Mouse (Mus musculus): Measurements from ENCODE around the gene Tpd52l1. TPM values are rescaled to one million over a fixed set of nuclear protein-coding genes. Genes with fewer than 3 reads are reported as not detected.

Tpd52l1 gene
- polyA plus RNA-seq, 1 experiment from 2014 or later, result 15.2 TPM

GRCm38 (mm10) chr10:31287787-31288186, 158.0 kb downstream of the Tpd52l1 start:
- Histone ChIP-seq H3K4me3 (ENCODE audit: low read length) (no peak overlapping the region), H3K27me3 (replicated peaks; ENCODE audit: control insufficient read depth, insufficient read depth, low read length) (no peaks in the 10 kb centered on the region), H3K27ac (ENCODE audit: low read length) (no peak overlapping the region), H3K4me2 (ENCODE audit: low read depth, low read length) (no peak overlapping the region), H3K9me3 (ENCODE audit: control insufficient read depth, low read length) (no peaks in the 10 kb centered on the region), H3K9ac (ENCODE audit: low read depth, low read length) (no peak overlapping the region), H3K36me3 (ENCODE audit: control insufficient read depth, insufficient read depth, low read length) (no peaks in the 10 kb centered on the region), H3K4me1 (ENCODE audit: control insufficient read depth, insufficient read depth, low read length) (no peaks in the 10 kb centered on the region)
- no peak for ATAC-seq

Other genes starting within 250 kb of the Tpd52l1 start
- gene Hddc2, start 132.6 kb downstream of the Tpd52l1 start, polyA plus RNA-seq (2015; fragmentation: Nextera tagmentation; extraction: Ambion mirVana), result 56.2 and 66.5 TPM in 2 replicates
- gene Rnf217, start 163.2 kb upstream of the Tpd52l1 start, polyA plus RNA-seq (2015; fragmentation: Nextera tagmentation; extraction: Ambion mirVana), result 0.97 and 1.1 TPM in 2 replicates